Mouse (Mus musculus): ENCODE data around the gene Klc1. TPM values are rescaled to one million over a fixed set of nuclear protein-coding genes. Genes with fewer than 3 reads are reported as not detected.

The Klc1 gene
- total RNA-seq, 4 experiments from 2014 or later: 87.5 to 137 (median 109) TPM

GRCm38 (mm10) chr12:111743981-111744423, 14.6 kb upstream of the Klc1 start:
- DNase-seq: no peak

- DNase-seq: no peak
These were observed 13.4 kb upstream of the Klc1 start for GRCm38 (mm10) chr12:111745274-111745673.

GRCm38 (mm10) chr12:111746091-111746490, 12.6 kb upstream of the Klc1 start:
- peak; percentile 46 for DNase-seq

GRCm38 (mm10) chr12:111747421-111747820, 11.2 kb upstream of the Klc1 start:
- no peak for DNase-seq

- no peak for DNase-seq
These were observed 7.9 kb upstream of the Klc1 start for GRCm38 (mm10) chr12:111750739-111751138.

- no peak for DNase-seq
These were observed 6.2 kb upstream of the Klc1 start for GRCm38 (mm10) chr12:111752491-111752890.

GRCm38 (mm10) chr12:111753347-111753746, 5.3 kb upstream of the Klc1 start:
- DNase-seq: no peak

GRCm38 (mm10) chr12:111754710-111755109, 3.9 kb upstream of the Klc1 start:
- DNase-seq: no peak

- no peak for DNase-seq
These were observed 3.4 kb upstream of the Klc1 start for GRCm38 (mm10) chr12:111755231-111755630.

GRCm38 (mm10) chr12:111756082-111756697, 2.5 kb upstream of the Klc1 start:
- DNase-seq: peak; percentile 45

GRCm38 (mm10) chr12:111756698-111757082, 2.0 kb upstream of the Klc1 start:
- DNase-seq: no peak

- no peak for DNase-seq
These were observed 906 bp upstream of the Klc1 start for GRCm38 (mm10) chr12:111757561-111758325.

GRCm38 (mm10) chr12:111759176-111760061, 770 bp downstream of the Klc1 start:
- DNase-seq: peak; percentile 53

GRCm38 (mm10) chr12:111760306-111760908, 1.8 kb downstream of the Klc1 start:
- DNase-seq: no peak

- no peak for DNase-seq
These were observed 4.1 kb downstream of the Klc1 start for GRCm38 (mm10) chr12:111762620-111763280.

GRCm38 (mm10) chr12:111766313-111767236, 7.9 kb downstream of the Klc1 start:
- DNase-seq: no peak

GRCm38 (mm10) chr12:111768322-111768928, 9.8 kb downstream of the Klc1 start:
- no peak for DNase-seq

GRCm38 (mm10) chr12:111769306-111769705, 10.7 kb downstream of the Klc1 start:
- DNase-seq: no peak

- no peak for DNase-seq
These were observed 11.3 kb downstream of the Klc1 start for GRCm38 (mm10) chr12:111769816-111770577.

GRCm38 (mm10) chr12:111770651-111771050, 12.0 kb downstream of the Klc1 start:
- no peak for DNase-seq
